In genomic region chr13:107645865-107646645, GRCm38 (mm10) we compare ENCODE assay signal across 7 mouse cellular contexts.
DNase-seq lines count a peak whose midpoint lies in the region; ATAC-seq and TF ChIP-seq lines count a peak whose summit lies in the region.

No protein-coding gene starts in this region.

- TF ChIP-seq CTCF in kidney, adult 2 months (conservative IDR thresholded peaks at IDR 0.05; ENCODE audit: insufficient read depth, insufficient read length, low read depth, low read length): no peak
- 0 out of 2 replicates have a peak, but pooled peaks have one; percentile 2 for TF ChIP-seq CTCF in stomach, postnatal 0 days (IDR thresholded peaks at IDR 0.05; ENCODE audit: low read depth)

- peak overlapping the region; percentile 26 for H3K4me3 ChIP-seq in kidney, adult 2 months (ENCODE audit: insufficient read depth, low read depth, low read length)
- H3K4me3 ChIP-seq in midbrain, embryonic 10.5 days: peak overlapping the region; percentile 53
- peak overlapping the region; percentile 34 for H3K4me3 ChIP-seq in stomach, postnatal 0 days (ENCODE audit: low read depth, low read length)

- no peak for TF ChIP-seq POLR2A in kidney, adult 2 months (IDR thresholded peaks at IDR 0.05; ENCODE audit: low read depth, low read length)

- TF ChIP-seq EP300 in stomach, postnatal 0 days (optimal IDR thresholded peaks at IDR 0.05): no peak

- H3K4me1 ChIP-seq in kidney, adult 2 months (ENCODE audit: control insufficient read depth, insufficient read depth, low read length): no peaks in the 10 kb centered on the region; the same call in 1 of the 2 replicates
- H3K4me1 ChIP-seq in midbrain, embryonic 10.5 days: peaks cover 46% of the 10 kb centered on the region
- no peaks in the 10 kb centered on the region for H3K4me1 ChIP-seq in stomach, postnatal 0 days (replicated peaks; ENCODE audit: control insufficient read depth, insufficient read depth)

- peak overlapping the region; percentile 59 for H3K4me2 ChIP-seq in stomach, postnatal 0 days (replicated peaks; ENCODE audit: low read depth)

- H3K9ac ChIP-seq in stomach, postnatal 0 days (ENCODE audit: low read length): 0 out of 2 replicates have a peak overlapping the region, but pooled peaks have one; percentile 31

- ATAC-seq in granulocyte monocyte progenitor cell, adult 5-6 weeks (replicated peaks; ENCODE audit: poor library complexity, severe bottlenecking): peak; percentile 74
- no peak for ATAC-seq in stomach, postnatal 0 days (ENCODE audit: low FRiP score, low TSS enrichment)

- peak; percentile 60 for DNase-seq in adrenal gland, adult 2 months
- DNase-seq in cerebellum, postnatal 10 days: peak; percentile 42 to 44
- DNase-seq in kidney, adult 2 months: peak; percentile 59
- peak; percentile 26 for DNase-seq in left cerebral cortex, postnatal 4 days
- DNase-seq in midbrain, embryonic 10.5 days (ENCODE audit: low spot score): peak; percentile 61
- DNase-seq in stomach, postnatal 0 days (ENCODE audit: low spot score): peak; percentile 29

- H3K9me3 ChIP-seq in midbrain, embryonic 10.5 days (replicated peaks): no peaks in the 10 kb centered on the region
- no peaks in the 10 kb centered on the region for H3K9me3 ChIP-seq in stomach, postnatal 0 days (ENCODE audit: control insufficient read depth, low read length)

- no peaks in the 10 kb centered on the region for H3K36me3 ChIP-seq in kidney, adult 2 months (ENCODE audit: control insufficient read depth, insufficient read depth, low read length)
- H3K36me3 ChIP-seq in midbrain, embryonic 10.5 days: no peaks in the 10 kb centered on the region
- no peaks in the 10 kb centered on the region for H3K36me3 ChIP-seq in stomach, postnatal 0 days (ENCODE audit: control insufficient read depth, insufficient read depth, low read length)

- H3K27ac ChIP-seq in kidney, adult 2 months (ENCODE audit: insufficient read depth, low read depth, low read length): no peak overlapping the region
- H3K27ac ChIP-seq in midbrain, embryonic 10.5 days (replicated peaks): peak overlapping the region; percentile 78
- no peak overlapping the region for H3K27ac ChIP-seq in stomach, postnatal 0 days (replicated peaks)

- WGBS in kidney, adult 2 months: 10% methylated on average over 27 of the region's 27 CpGs
- 3% methylated on average over 27 of the region's 27 CpGs for WGBS in midbrain, embryonic 10.5 days
- WGBS in stomach, postnatal 0 days: 8% methylated on average over 27 of the region's 27 CpGs

- intact Hi-C loops in left cerebral cortex, postnatal 4 days (cut with DNase I): loop anchor here (10.0 kb wide), 1 partner anchor 181 kb away; no protein-coding TSS in a partner anchor

- H3K27me3 ChIP-seq in kidney, adult 2 months (replicated peaks; ENCODE audit: control insufficient read depth, insufficient read depth, low read length): no peaks in the 10 kb centered on the region
- H3K27me3 ChIP-seq in midbrain, embryonic 10.5 days (ENCODE audit: low read depth, poor library complexity, severe bottlenecking): peaks cover 57% of the 10 kb centered on the region
- H3K27me3 ChIP-seq in stomach, postnatal 0 days (ENCODE audit: control insufficient read depth, insufficient read depth, low read length): no peaks in the 10 kb centered on the region
